Mouse (Mus musculus) ES-CJ7 (cell line): Measurements from ENCODE around the gene Dmtf1.

Source experiments
- DNase-seq: peaks from one replicate; pipeline ENCODE4 v3.0.0; 2011; ENCODE audit warnings: low read depth, low spot score

The Dmtf1 gene

GRCm38 (mm10) chr5:9107296-9108089 lies 54.1 kb downstream of the Dmtf1 start:
- DNase-seq: no peak

GRCm38 (mm10) chr5:9106806-9107205 lies 54.8 kb downstream of the Dmtf1 start:
- DNase-seq: no peak

- DNase-seq: no peak
These were observed 57.6 kb downstream of the Dmtf1 start for GRCm38 (mm10) chr5:9103958-9104357.

- DNase-seq: no peak
These were observed 58.9 kb downstream of the Dmtf1 start for GRCm38 (mm10) chr5:9102696-9103095.

GRCm38 (mm10) chr5:9100849-9101801 lies 60.5 kb downstream of the Dmtf1 start:
- peak; percentile 54 for DNase-seq

GRCm38 (mm10) chr5:9100207-9100848 lies 61.2 kb downstream of the Dmtf1 start, which contains the start of gene Tmem243:
Tmem243 (plus strand) TSS chr5:9100668.
- DNase-seq: peak; percentile 88

GRCm38 (mm10) chr5:9093490-9093889 lies 68.1 kb downstream of the Dmtf1 start:
- no peak for DNase-seq

- DNase-seq: no peak
These were observed 68.9 kb downstream of the Dmtf1 start for GRCm38 (mm10) chr5:9092716-9093115.

GRCm38 (mm10) chr5:9090493-9091106 lies 71.0 kb downstream of the Dmtf1 start:
- DNase-seq: no peak

- no peak for DNase-seq
These were observed 74.5 kb downstream of the Dmtf1 start for GRCm38 (mm10) chr5:9086924-9087719.

- DNase-seq: no peak
These were observed 81.6 kb downstream of the Dmtf1 start for GRCm38 (mm10) chr5:9079773-9080501.

GRCm38 (mm10) chr5:9073177-9073854 lies 88.3 kb downstream of the Dmtf1 start:
- DNase-seq: peak; percentile 24

GRCm38 (mm10) chr5:9071360-9071759 lies 90.2 kb downstream of the Dmtf1 start:
- DNase-seq: no peak

- no peak for DNase-seq
These were observed 91.9 kb downstream of the Dmtf1 start for GRCm38 (mm10) chr5:9069599-9070209.

- no peak for DNase-seq
These were observed 92.7 kb downstream of the Dmtf1 start for GRCm38 (mm10) chr5:9068886-9069285.
